Mouse (Mus musculus): ENCODE results near the gene Th. TPM values are rescaled to one million over a fixed set of nuclear protein-coding genes. Genes with fewer than 3 reads are reported as not detected.
A peak's percentile ranks its signal among the peaks of the same experiment; 100 is the strongest.

Th gene
- polyA plus RNA-seq, 1 experiment: 0.59 TPM

- peak; percentile 38 for DNase-seq
- Histone ChIP-seq H3K27ac (ENCODE audit: control insufficient read depth, insufficient read depth, low read length) (no peak overlapping the region), H3K36me3 (ENCODE audit: control insufficient read depth, insufficient read depth, low read length) (no peaks in the 10 kb centered on the region), H3K4me3 (ENCODE audit: control insufficient read depth, insufficient read depth, low read length) (no peak overlapping the region), H3K4me1 (replicated peaks; ENCODE audit: control insufficient read depth, insufficient read depth, low read length) (peaks cover 3% of the 10 kb centered on the region; the same call in 1 of the 2 replicates), H3K27me3 (ENCODE audit: control insufficient read depth, insufficient read depth, low read length) (no peaks in the 10 kb centered on the region)
- 10% methylated on average over 6 of the region's 6 CpGs for WGBS
- TF ChIP-seq CTCF (IDR thresholded peaks at IDR 0.05; ENCODE audit: borderline replicate concordance, control insufficient read depth, extremely low read depth, insufficient read depth, low read length, poor library complexity): no peak
- no peak for TF ChIP-seq POLR2A (IDR thresholded peaks at IDR 0.05; ENCODE audit: control insufficient read depth, extremely low read depth, insufficient read depth, low read length, poor library complexity)
These were observed 80.2 kb downstream of the Th start for GRCm38 (mm10) chr7:142850681-142851080.

Other genes starting within 250 kb of the Th start
- gene Ins2, start 187.7 kb downstream of the Th start, polyA plus RNA-seq (2012; rRNA removed): 4.2 and 6.6 TPM in 2 replicates
- gene Ascl2, start 38.1 kb upstream of the Th start, polyA plus RNA-seq (2012; rRNA removed): 1.1 and 1.5 TPM in 2 replicates
- 78.8 and 92.3 TPM in 2 replicates for gene Tspan32, start 73.9 kb upstream of the Th start, polyA plus RNA-seq (2012; rRNA removed)
- gene Cd81, start 121.6 kb upstream of the Th start, polyA plus RNA-seq (2012; rRNA removed): 249 and 255 TPM in 2 replicates
- 155 and 157 TPM in 2 replicates for gene Tssc4, start 138.1 kb upstream of the Th start, polyA plus RNA-seq (2012; rRNA removed)
- 2.9 and 4.5 TPM in 2 replicates for gene Trpm5, start 163.5 kb upstream of the Th start, polyA plus RNA-seq (2012; rRNA removed)
- 2.3 and 4.6 TPM in 2 replicates for gene Kcnq1, start 175.2 kb upstream of the Th start, polyA plus RNA-seq (2012; rRNA removed)

Measured in thymus, adult 2 months (tissue).